Mouse (Mus musculus) gonadal fat pad, adult 2 months (tissue): ENCODE measurements around the gene Arpc4. TPM values are rescaled to one million over a fixed set of nuclear protein-coding genes. Genes with fewer than 3 reads are reported as not detected.

Source experiments
- DNase-seq: peaks from one replicate; pipeline ENCODE4 v3.0.0-alpha.2; 2012; ENCODE audit warnings: low read depth
- polyA plus RNA-seq: library from polyadenylated mRNA; depleted of rRNA; stranded (reverse); fragments of >200 nt; gene quantifications from 2 replicates; pipeline ENCODE4 v1.2.3, GENCODE M21; 2012

The Arpc4 gene
- polyA plus RNA-seq, 1 experiment, result 67.1 TPM

DNA sequence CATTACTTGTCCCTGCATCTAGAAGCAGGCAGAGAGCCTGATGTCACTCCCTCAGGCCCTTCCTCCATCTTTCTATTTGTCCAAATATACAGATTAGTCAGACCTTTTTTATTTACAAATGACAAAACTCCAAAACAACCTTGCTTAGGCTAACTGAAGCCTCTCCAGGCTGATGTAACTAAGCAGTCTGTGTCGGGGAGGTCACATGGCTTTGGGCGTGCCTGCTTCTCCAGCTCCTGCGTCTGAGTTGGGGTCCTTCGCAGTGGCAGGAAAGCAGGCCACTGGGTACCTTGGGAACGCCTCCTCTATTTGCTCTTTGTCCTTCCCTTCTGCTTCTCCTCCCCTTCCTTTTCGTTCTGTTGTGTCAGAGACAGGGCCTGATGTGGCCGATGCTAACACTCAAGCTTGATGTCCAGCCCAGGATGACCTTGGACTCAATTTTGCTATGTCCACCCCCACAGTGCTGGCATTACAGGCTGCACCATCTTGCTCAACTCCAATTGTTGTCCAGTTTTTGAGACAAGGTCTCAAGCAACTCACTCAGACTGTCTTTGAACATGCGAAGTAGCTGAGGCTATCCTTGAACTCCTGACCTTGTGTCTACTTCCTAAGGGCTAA is 13.3 kb upstream of the Arpc4 start:
- DNase-seq, result no peak

DNA sequence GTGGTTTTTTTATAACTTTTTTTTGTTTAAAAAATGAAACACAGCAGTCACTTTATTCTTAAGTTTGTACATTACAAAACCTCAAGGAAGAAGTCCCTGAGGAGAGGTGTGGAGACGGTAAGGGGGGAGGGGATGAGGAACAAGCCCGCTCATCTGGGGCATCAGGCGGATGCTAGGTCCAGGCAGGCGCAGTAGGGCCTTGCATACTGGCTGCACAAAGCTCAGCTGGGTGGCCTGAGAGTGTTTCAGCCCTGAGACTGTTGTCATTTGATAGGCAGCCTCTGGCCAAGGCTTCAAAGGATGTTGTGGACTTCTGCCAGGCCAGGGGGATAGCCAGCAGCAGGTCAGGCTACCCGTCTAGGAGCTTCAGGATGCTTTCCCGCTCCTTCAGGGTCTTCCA is 11.3 kb upstream of the Arpc4 start:
- DNase-seq, result no peak

DNA sequence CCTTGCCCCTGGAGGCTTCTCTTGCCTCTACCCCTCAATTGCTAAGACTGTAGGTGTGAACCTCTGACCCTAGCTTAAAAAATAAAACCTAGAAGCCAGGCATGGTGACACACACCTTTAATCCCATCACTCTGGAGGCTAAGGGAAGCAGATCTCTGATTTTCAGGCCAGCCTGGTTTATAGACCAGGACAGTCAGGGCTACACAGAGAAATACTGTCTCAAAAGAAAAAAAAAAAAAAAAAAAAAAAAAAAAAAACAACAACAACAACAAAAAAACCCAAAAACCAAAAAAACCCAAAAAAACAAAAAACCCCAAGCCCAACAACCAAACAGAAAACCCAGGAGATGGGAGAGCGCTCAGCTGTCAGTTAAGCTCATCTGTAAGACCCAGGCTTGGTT is 10.3 kb upstream of the Arpc4 start:
- no peak for DNase-seq

DNA sequence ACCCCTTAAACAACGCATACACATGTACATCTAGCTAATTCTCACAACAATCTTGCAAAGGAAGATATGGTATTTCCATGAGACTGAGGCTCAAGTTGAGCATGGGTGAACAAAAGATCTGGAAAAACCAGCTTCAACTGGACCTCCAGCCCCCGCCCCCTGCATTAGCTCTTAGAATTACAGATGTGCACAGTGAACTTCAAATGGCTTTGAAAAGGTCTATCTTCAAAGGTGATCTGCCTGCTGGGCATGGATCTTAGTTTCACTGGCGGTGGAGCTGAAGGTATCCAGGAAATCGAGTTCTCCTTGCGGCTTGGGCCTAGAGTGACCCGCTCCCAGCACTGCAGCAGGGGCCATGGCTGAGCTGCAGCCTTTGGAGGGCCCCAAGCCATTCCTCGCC is 9.8 kb upstream of the Arpc4 start:
- DNase-seq, result no peak

DNA sequence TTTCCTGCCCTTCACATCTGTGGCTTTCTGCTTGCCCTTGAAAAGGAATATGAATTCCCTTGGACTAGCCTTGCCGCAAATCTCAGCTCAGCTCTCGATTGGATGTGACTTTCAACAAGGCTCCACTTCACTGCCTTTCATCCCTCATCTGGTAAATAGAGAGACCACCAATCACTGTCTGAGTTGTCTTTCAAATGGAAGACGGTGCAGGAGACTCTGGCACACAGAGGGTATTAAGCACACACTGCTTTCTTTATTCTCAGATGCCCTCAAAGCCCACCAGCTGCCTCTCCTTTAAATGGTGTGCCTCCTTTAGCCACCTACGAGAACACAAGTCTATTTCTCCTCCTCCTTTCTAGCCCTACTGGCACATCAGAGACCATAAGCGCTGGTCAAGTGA is 9.3 kb upstream of the Arpc4 start:
- no peak for DNase-seq

DNA sequence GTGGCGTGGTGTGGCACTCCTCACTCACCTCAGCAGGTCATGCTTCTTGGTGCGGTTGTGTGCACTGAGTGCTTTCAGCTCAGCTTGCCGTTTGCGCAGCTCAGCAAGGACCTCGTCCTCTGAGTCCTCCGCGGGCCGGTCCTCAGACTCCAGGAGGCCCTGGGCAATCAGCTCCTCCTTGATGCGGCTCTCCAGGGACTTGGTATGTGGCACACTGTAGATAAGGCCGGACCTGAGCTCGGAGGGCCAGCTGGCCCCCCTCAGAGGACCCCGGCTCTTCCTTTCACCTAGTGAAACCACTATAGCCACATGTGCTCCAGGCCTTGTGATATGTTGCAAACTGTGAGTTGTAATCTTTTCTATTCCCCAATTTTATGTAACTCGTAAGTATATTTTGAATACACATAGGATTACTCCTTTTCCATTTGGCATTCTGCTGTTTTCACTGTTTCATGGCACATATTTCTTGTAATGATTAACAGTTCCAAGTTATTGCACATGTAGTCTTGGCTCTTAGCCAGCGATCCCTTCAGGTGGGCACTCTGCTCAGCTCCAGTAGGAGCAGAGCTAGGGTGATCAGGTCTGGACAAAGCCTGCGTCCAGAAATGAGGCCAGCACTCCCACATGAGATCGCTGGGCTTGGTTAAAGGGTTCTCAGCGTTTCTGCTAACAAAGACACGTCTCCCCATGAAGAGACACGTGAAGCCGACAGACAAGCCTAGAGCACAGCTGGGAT is 7.6 kb upstream of the Arpc4 start:
- DNase-seq, result no peak

DNA sequence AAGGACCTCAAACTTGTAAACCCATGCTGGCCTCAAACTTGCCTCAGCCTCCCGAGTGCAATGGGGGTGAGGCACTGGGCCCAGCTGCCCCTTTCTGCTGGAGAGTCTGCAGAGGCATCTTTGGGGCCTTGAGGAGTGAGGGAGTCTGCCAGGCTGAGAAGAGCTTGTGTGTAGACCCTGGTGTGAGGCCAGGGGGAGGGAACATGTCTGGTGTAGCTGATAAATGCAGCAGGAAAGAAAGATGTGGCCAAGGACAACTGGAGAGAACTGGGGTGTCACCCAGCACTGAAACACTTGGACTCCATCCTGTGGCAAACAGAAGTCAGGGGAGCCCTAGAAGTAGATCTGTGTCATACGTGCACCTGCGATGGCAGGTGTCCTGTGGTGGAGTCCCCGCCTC is 4.4 kb upstream of the Arpc4 start:
- DNase-seq, result no peak

DNA sequence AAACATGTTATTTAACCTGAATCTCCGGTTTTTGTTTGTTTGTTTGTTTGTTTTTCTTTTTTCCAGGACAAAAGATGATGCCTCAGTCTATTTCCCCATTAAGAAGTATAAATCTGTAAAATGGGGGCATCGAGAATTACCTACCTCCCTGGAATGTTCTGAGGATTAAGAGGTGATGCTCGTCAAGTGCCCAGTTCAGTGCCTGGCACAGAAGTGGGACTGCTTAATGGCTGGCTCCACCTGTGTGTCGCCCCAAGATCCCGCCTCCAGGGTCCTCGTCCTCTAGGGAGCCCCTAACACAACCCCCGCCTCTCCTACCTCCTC is 781 bp upstream of the Arpc4 start:
- no peak for DNase-seq

DNA sequence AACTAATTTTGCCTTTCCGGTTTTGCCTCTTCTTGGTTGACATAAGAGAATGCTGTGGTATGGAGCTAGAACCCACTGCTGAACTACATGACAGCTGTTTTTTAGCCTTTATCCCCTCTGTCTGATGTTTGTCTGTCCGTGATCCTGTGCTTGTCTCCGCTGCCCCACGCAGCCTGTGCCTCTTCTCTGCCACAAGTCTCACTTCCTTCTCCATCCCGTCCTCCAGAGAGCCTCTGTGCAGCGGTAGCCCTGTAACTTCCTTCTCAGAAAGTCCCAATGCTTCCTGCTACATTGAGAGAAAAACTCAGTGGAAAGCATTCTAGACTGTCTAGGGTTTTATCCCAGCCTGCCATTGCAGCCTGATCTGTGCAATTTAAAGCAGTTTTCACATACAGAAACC is 1.3 kb downstream of the Arpc4 start:
- no peak for DNase-seq

DNA sequence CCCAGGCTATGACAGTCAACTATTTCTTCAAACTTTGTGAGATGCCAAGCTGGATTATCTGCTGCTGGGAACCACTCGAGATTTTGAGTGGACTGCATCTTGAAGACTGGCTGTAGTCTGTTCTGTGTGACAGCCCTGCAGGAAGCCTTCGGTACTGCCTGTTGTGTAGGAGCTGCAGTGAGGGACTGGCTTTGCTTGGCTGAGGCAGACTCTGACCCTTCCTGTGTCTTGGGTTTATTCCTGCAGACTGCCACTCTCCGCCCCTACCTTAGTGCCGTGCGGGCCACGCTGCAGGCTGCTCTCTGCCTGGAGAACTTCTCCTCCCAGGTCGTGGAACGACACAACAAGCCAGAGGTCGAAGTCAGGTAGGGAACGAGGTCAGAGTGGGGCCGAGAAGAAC is 2.6 kb downstream of the Arpc4 start:
- no peak for DNase-seq

DNA sequence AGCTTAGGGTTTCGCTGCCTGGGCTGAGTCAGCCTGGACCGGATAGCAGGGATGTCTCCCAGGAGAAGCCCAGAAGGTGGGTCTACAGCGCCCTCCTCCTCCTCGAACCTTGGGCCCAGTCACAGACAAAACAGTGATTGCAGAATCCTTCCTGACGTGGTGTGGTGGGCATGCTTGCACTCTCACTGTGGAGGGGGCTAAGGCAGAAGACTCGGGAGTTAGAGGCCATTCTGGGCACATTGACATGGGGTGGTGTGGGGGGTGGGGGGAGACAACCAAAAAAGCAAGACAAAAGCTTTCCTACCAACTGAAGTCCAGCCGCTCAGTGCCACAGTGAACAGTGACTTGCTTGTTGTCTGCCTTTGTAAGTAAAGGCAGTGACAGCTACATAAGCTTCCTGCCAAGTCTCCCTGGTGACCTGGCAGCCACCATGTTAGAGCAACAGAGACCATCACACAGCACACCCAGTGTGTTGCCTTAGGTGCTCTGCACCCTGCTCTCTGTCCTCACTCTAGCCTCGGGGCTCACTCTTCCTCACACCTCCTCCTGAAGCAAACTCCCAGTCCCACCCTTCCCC is 6.5 kb downstream of the Arpc4 start:
- DNase-seq, result no peak

DNA sequence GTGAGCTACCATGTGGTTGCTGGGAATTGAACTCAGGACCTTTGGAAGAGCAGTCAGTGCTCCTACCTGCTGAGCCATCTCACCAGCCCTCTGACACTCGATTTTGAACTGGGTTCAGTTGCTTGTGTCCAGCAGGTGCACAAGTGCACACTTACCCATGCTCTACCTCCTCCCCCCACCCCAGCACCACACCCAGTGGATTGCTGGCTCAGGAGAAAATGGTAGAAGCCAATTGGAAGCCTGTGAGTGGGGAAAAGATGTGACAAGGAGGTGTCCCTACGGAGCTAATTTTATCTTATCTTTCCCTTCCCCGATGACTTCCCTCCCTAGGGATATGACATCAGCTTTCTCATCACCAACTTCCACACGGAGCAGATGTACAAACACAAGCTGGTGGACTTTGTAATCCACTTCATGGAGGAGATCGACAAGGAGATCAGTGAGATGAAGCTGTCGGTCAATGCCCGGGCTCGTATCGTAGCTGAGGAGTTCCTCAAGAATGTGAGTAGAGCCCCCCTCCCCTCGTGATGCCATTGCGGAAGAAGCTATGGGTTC is 7.3 kb downstream of the Arpc4 start:
- no peak for DNase-seq

DNA sequence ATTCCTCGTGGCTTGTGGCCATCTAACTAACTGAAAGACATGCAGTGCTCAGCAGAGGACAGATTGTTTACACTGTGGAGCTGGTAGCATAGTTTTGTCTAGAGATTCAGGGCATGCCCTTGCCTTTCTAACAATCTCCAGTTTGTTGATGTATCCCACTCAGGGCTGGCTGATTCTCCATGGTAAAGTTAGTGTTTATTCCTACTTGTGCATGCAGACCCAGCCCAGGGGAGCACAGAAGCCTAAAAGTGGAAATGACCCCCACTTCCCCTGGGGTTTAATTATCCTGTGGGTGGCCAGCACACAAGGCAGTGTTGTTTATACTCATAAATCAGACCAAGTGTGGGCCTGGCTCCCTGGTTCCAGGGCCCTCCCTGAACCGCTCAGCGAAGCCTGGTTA is 8.1 kb downstream of the Arpc4 start:
- DNase-seq, result no peak

DNA sequence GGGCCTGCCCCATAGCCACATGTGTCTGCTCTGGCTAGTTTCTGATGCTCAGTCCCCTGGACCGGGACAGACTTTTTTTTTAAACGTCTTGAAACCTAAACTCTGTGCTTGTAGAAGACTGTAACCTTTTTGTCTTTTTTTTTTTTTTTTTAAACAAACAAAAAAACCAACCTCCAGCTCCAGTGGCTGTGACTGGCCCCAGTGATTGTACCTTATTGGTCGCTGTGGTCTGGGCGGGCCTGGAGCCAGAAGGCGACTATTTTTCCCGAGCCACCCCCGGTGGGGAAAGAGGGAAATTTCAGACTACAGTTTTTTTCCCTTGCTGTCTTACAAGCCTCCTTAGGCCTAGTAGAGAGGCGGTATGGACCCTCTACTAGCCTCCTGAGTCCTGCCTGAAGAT is 11.0 kb downstream of the Arpc4 start, which contains the start of gene Ttll3:
Gene Ttll3 (plus strand): TSS at position 301 of the 400 bp plus-strand sequence.
- DNase-seq, result no peak

DNA sequence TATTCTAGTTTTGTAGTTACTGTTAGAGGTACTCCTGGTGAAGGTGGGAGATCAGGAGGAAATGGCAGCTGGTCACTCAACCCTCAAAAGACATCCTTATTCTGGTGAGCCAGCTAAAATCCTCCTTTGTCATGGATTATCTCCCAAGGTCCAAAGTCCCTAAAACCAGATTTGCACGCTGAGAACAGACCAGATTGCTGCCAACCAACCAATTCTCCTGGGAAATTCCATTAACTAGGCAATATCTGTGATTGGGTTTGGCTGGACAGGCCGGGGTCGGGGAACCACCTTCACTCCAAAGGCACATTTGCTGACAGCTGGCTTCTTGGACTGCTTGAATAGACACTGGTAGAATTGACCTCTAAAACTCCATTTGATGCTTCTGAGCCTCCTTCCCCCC is 12.8 kb downstream of the Arpc4 start:
- DNase-seq, result no peak

DNA sequence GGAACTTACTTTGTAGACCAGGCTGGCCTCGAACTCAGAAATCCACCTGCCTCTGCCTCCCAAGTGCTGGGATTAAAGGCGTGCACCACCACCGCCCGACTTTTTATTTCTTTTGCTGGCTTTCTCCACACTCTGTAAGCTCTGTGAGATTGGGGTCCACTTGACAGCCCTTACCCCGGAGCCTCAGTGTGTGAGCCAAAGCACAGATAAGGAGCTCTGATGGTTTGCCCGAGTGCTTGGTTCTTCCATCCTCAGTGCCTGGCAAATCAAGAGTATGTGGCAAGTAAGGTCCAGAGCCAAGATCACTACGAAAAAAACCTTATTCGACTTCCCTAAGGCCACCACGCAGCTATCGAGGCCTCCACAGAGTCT is 14.1 kb downstream of the Arpc4 start:
- no peak for DNase-seq

DNA sequence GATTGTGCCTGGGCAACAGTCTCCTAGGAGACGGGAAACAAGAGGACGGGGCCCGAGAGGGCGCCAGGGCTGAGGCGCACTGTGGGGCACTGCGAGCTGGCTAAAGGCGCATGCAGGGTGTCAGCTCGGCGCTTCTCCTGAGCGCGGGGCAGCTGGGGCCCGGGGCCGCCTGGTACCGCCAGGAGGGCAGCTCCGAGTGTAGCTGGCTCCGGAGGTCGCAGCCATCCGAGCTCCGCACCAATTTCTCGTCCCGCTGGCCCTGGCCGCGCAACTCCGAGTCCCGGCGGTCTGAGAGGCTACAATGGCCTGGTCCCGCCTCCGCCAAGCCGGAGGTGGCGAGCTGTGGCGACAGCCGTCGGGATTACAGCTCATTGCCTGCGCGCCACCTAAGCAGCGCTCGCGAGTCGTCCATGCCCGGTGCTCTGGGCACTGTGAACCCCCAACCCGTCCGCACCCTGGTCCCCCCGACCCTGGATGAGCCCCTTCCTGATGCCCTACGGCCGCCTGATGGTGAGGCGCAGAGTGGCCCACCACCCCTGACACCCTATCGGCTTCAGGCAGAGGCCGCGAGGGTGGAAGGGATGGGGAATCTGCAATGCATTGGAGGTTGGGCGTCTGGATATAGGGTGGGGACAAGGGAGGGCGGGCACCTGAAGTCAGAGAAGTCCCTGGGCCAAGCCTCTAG is 14.6 kb downstream of the Arpc4 start:
- DNase-seq, result no peak

DNA sequence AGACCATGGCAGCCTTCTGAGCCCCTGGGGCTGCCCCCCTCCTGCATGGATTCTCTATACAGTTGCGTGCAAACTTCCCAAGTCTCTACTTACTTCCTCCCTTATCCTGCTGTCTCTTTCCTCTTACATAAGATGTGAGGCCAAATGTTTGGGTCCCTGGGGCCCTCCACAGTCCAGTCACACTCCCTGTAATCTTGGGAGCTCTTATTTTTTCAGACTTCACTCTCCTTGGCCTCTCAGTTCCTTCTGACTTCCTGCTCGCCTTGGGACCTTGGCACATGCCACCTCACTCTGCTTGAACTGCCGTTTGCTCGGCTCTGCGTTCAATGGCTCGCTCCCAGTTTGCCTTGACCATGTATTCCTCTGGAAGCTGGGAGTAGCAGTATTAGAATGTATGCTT is 16.0 kb downstream of the Arpc4 start:
- DNase-seq, result no peak

DNA sequence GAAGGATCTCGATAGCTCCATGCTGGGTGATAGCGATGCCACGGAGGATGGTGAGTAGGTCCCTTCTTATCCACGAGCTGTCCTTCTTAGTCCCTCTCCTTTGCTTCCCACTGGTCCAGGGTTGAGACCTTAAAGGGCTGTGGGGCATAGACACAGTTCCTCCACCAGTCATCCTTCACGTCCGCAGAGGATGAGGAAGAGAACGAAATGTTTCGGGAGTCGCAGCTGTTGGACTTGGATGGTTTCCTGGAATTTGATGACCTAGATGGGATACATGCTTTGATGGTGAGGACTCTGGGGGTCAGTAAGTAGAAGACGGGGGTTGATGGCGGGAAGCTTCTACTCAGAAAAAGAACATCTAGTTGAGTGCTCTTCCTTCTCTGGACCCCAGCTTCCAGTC is 16.9 kb downstream of the Arpc4 start:
- no peak for DNase-seq

DNA sequence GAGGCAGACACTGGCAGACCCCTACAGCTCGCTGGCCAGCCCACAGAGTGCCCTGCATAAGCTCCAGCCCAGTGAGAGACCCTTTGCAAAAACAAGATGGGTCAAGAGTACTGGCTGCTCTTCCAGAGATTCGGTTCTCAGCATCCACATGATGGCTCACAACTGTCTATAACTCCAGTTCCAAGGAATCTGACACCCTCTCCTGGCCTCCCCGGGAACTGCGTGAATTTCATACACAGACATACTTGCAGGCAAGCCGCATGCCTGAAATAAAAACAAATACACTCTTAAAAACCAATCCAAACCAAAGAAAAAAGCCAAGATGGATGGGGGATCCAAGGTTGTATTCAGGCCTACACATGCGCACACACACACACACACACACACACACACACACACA is 17.6 kb downstream of the Arpc4 start:
- DNase-seq, result no peak

DNA sequence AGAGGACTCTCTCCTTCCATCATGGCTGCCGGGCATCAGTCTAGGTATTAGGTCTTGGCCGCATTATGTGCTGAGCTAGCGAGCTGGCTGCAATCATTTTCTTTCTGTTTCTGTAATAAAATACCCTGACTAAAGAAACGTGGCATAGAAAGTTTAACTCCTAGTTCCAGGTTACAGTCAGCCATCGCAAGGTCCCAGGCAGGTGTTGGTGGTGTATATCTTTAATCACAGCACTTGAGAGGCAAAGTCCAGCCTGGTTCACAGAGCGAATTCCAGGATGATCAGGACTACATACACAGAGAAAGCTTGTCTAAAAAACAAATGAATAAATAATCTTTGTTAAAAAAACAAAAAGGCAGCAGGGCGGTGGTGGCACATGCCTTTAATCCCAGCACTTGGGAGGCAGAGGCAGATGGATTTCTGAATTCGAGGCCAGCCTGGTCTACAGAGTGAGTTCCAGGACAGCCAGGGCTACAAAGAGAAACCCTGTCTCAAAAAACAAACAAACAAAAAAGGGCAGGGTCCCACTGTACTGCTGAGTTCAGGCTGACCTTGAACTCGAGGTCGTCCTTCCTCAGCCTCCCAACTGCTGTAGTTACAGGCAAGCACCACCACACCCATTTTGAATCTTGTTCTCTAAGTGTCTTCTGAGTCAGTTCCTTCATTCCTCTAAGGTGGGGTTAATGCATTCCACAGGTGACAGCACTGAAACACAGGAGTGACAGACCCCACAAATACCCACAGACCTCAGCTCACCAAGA is 18.5 kb downstream of the Arpc4 start:
- DNase-seq, result no peak

DNA sequence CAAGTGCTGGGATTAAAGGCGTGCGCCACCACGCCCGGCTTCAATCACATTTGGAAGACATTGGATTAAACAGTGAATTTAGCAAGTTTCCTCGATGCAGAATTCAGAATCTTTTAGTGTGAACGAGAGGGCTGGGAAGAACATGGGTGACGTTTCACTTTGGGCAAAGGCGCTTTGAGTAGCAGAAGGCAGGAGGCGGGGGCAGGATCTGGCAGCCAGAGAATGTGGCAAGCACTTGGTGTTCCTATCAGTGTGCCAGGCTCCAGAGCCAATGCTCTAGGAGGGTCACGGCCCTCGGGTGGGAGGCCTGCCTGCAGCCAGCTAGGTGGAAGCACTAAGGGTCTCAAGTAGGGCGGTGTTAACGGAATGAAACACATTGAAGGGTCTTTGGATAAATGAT is 24.2 kb downstream of the Arpc4 start:
- DNase-seq, result no peak
